Mouse (Mus musculus): ENCODE results near the gene Supv3l1.

Supv3l1 gene

GRCm38 (mm10) chr10:62413606-62413982, 35.9 kb downstream of the Supv3l1 start:
- DNase-seq (ENCODE audit: low read depth, low spot score), result no peak

- DNase-seq (ENCODE audit: low read depth, low spot score), result no peak
Measured at GRCm38 (mm10) chr10:62412906-62413605, 36.5 kb downstream of the Supv3l1 start.

- DNase-seq (ENCODE audit: low read depth, low spot score), result no peak
Measured at GRCm38 (mm10) chr10:62411431-62412410, 37.8 kb downstream of the Supv3l1 start.

- peak; percentile 57 for DNase-seq (ENCODE audit: low read depth, low spot score)
Measured at GRCm38 (mm10) chr10:62410943-62411342, 38.6 kb downstream of the Supv3l1 start.

- DNase-seq (ENCODE audit: low read depth, low spot score), result peak; percentile 29
Measured at GRCm38 (mm10) chr10:62404901-62405300, 44.6 kb downstream of the Supv3l1 start.

- DNase-seq (ENCODE audit: low read depth, low spot score), result no peak
Measured at GRCm38 (mm10) chr10:62401641-62402111, 47.9 kb downstream of the Supv3l1 start.

GRCm38 (mm10) chr10:62383011-62383410, 66.5 kb downstream of the Supv3l1 start:
- DNase-seq (ENCODE audit: low read depth, low spot score), result no peak

- DNase-seq (ENCODE audit: low read depth, low spot score), result no peak
Measured at GRCm38 (mm10) chr10:62380936-62381335, 68.6 kb downstream of the Supv3l1 start.

GRCm38 (mm10) chr10:62379808-62380207, 69.7 kb downstream of the Supv3l1 start, which contains the start of gene Hk1:
Hk1 (minus strand) TSS chr10:62379908.
- no peak for DNase-seq (ENCODE audit: low read depth, low spot score)

Data from forelimb bud, embryonic 11.5 days (tissue).